Mouse (Mus musculus) right cerebral cortex, postnatal 10 days (tissue): ENCODE results near the gene Tsn.

Source experiments
- DNase-seq, 2 experiments: peaks; one replicate each; pipeline ENCODE4 v3.0.0; 2021; ENCODE audit warnings: low spot score in 2 of 2

The Tsn gene

DNA sequence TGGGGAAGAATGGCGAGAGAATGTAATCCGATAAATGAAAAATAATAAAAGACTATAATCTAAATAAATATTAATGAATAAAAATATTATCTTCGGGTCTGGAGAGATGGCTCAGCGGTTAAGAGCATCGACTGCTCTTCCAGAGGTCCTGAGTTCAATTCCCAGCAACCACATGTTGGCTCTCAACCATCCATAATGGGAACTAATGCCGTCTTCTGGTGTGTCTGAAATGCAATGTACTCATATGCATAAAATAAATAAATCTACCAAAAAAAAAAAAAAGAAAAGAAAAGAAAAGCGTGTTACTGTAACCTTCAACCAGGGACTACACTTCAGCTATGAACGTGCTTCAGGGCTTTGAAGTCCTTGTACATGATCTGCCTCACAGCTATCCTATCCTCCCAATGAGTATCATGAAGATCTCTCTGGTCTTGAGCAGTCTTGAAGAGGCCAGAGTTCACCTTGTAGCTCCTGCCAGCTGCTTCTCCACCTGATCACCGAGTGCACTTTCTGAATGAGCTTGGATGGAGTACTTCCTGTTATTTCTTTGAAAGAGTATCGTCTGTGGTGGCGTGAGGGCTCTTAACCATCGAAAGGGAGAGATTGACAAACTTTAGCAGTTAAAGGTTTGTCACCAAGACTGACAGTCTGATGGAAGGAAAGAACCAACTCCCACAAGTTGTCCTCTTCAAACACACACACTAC, at the start of gene Tsn:
Gene Tsn, minus strand, starts transcription at position 118 of the 705 bp plus-strand sequence.
- DNase-seq, result no peak

DNA sequence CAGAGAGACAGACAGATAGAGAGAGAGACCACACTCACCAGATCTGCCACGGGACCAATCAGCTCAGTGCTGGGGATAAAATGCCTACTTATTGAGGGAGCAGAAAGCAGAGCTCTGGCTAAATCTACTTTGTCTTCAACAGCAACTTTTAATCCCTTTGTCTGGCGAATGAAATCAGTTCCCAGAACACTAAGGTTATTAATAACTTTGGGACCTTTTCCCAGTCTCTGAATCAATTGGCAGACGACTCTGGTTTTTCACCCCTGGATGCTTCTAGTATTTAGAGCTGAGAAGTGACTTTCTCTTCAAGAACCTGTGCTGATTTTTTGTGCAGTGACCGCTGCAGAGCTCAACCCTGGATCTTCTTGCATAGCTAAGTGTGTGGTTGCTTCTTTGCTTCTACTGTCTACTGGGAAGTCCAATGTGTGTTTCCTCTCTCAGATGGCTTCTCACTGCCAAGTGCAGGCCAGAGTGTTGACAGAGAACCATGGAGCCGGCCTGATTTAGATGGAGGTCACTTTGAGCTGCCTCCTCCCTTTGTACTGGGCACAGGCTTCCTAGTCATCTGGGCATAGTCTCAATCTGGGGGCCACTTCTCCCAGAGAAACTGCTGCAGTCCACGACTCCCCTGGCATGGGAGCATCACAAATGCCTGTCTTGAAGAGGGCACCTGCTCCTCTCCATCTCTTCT, 47.7 kb upstream of the Tsn start:
- no peak for DNase-seq

DNA sequence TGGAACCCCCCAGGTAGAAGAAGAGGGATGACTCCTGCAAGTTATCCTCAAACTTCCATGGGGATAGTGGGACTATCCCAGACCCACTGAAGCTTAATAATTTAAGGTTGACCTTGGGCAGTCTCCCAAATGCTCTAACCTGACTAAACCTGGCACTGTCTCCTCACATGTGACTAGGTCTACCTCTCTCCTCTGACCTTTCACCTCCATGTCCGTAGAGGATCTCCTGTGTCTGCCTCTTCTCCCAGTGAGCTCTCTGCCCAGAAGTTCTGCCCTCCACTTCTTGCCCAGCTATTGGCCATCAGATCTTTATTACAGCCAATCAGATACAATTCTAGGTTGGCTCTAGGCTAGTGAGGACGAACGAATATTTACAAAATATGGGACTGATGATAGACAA, 38.4 kb upstream of the Tsn start:
- DNase-seq, result no peak

DNA sequence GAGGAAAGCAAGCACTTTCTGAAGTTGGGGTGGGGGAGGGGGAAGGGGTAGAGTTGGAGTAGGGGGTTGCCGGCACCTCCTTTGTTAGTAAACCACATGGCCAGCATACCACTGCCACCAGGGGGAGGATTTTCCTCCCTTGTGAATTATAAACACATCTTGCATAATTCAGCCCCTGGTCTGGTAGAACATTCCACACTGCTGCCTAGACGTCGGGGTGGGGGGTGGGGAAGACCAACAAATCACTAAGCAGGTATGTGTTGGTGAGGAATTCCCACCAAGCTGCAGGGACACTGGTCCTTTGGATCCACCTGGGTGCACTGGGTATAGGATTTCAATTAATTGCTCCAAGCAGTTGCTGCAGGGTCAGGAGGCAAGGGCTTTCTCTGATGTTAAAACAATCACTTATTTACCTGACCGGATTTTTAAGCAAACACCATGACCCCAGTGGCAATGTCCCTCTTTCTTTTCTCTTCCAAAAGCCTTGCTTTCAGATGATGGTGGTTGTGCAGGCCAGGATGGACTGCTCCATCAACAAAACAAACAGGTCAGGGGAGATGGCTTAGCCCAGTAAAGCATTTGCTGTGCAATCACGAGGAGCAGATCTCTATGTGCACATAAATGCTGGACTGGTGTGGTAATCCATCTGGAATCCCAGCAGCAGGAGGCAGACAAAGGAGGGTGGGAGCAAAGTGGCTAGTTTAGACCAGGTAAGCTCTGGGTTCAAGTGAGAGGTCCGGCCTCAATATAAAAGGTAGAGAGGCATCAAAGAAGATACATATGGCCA, 32.3 kb upstream of the Tsn start:
- no peak for DNase-seq

DNA sequence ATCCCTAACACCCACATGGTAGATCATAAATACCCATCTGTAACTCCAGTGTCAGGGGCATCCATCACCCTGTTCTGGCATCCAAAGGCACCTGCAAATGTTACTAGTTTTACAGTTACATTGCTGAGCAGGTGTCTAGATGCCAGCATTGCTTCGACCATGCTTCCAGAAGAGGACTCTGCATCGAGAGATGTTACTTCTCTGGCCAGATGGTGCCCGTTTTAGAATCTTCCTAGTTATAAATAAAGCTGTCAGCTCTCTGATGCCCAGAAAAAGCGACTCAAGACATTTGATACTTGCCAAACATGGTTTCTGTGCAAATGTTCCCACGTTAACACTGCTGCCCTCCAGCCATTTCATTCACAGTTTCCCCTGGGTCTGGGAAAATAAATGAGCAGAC, 26.4 kb upstream of the Tsn start:
- peak in 1 of 2 experiments; percentile 63 for DNase-seq

DNA sequence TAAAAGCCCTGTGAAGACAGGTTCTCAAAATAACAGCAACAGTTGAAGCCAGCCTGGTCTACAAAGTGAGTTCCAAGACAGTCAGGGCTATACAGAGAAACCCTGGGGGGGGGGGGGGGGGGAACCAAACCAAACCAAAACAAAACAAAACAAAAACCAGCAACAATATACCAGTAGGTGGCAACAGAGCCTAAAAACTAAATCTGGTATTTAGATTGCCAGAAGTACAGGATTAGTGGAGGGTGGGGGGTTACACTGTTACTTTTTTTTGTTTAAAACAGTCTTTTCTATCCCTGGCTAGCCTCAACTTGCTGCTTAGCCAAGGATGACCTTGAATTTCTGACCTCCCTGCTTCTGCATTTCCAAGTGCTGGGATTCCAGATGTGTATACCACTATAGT, 24.3 kb upstream of the Tsn start:
- no peak for DNase-seq

DNA sequence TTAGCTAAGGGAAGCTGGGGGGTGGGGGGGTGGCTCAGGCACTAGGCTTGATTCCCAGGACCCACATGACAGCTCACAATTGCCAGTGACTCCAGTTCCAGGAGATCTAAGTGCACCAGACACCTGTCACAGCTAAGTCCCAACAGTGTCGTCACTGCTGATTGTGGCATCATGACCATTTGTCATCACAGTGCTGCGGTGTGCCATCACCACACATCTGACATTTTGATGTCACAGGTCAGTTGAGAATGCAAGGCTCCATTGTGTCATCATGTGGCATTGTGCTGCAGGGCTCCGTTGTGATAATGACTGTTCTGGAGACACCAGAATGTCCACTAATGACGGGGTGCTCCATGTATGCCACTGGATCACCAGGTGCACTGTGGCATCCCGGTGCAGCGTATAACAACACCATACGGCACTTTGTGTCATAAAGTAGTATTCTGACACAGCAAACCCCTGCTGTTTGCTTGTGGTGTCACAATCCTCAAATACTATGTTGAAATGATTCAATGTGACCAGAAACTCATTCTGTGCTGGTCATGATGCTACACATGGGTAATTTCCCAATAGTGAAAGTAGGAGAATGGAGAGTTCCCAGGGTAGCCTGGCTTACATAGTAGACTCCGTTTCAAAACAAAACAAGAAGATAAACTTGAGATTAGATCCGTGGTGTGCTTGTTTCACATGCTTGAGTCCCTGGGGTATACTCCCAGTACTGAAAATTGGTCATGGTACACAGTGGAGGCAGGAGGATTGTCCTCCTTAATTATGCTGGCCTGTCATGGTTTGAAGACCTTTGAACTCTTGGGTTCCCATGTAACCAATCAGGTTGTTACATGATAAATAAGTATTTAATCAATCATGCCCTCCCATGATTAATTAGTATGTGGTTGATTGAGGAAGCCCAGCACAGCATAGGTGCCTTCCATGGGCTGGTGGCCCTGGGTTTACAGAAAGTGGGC, 23.5 kb upstream of the Tsn start:
- no peak for DNase-seq

DNA sequence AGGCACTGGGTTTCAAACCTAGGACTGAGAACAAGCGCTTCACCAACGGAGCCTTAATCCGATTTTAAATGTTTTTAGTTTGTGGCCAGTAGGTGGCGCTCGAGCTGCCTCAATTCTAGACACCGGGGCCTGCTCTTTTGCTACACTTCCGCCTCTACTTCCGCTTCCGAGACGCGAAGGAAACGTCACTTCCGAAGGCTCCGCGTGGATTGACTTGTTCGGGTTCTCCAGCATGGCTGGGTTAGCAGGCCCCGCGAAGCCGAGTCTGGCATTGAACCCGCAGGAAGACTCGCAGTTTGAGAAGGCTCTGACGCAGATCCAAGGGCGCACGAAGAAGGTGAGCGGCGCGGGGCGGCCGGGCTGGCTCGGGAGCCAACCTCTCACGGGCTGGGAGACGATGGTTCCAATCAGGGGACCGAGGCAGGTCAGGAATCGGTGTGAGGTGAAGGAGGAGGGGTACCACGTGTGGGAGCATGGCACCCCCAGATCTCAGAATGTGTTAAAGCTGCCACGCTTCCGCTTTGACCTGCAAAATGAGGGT, 10.2 kb upstream of the Tsn start, which contains the start of gene Nifk:
Gene Nifk, plus strand, starts transcription at position 179 of the 541 bp plus-strand sequence.
- peak; percentile 97 for DNase-seq

DNA sequence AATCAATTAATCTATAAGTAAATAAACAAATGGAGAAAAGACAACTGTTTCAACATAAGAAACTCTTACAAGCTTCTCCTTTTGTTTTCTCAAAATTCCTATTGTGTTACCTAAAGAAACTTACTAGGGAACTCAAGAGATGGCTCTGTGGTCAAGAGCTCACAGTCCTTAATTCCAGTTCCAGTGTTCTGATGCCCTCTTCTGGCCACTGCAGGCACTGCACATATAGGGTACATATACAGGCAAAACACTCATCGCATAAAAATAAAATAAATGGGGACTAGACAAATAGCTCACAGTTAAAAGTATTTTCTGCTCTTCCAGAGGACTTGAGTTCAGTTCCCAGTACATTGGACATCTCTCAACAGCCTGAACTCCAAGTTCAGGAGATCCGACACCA, 9.2 kb upstream of the Tsn start:
- peak in 1 of 2 experiments; percentile 41 for DNase-seq

DNA sequence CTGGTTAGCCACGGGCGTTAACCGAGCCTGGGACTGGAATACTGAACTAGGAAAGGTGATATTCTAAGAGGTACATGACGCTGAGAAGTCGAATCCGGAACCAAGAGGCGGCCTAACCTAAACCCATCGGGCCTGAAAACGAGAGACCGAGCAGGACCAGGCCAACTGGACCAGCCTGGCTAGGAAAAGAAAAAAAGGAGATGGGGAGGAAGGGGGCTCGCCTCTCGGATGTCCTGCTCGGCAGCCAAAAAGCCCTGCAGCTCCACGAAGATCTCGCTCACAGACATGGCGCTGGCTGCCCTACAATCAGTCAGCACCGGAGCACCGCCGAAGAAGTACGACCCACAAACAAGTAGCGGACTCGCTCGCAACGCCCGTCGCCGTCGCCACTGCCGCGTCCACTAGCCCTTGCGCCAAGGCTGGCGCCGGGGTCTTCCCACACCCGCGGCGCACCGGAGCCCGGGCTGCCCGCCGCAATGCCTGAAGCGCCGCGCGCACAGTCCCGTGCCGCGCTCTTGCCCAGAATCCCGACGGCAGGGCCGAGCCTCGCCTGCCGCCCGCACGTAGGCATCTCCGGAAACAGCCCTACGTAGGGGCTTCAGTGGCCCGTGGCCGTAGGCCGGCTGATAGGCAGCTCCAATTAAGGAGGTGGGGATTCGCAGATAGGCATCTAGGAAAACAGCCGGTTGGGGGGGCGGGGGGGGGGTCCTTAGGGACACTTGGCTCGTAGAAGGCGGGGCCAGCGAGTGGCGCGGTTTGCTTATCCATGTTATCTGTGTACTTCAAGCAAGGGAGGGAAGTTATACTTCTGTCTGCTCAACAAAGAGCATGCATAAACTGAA, 538 bp downstream of the Tsn start:
- peak; percentile 90 to 91 for DNase-seq

DNA sequence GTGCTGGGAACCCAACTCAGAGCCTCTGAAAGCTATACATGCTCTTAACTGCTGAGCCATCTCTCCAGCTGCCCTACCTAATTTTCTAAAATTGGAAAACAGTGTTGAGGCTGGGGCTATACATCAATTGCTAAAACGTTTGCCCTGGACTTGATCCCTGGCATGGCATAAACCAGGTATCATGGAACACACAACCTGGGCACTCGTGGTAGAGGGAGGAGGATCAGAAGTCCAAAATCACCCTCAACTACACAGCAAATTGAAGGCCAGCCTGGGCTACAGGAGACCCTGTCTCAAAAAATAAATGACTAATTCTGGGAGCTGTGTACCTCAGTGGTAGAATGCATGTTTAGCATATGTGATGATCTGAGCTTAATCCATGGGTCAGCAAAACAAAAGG, 13.8 kb downstream of the Tsn start:
- no peak for DNase-seq

DNA sequence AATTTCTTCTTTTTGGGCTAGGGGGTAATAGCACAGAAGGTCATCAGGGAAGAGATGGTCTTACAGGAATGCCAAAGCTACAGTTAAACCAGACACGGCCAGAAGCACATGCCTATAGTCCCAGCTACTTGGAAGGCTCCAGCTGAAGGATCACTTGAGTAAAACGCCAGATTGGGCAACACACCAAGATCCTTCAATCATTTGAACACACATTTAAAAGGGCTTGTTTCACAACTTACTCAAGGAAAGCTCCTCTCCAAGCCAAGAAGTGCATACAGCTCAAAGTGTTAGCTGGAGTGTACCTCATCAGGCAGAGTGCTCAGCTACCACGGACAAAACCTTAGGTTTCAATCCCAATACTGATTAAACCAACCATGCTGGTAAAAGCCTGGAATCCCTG, 14.9 kb downstream of the Tsn start:
- no peak for DNase-seq

DNA sequence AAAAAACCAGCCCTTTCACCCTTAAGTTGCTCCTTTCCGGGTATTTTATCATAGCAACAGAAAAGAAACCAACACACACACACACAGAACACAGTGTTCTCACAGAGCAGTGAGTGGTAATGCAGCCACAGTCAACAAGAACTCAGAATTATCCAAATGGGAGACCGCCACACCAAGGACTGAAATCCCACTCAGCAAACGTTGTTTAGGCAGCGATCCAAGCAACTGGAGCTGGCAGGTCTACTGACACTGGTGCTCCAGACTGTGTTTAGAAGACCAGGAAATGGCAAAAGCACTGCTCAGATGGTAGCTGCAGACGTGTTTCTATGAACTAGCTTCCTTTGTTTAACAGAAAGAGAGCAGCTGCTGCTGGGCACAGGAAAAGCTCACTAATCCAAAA, 16.7 kb downstream of the Tsn start:
- peak; percentile 41 to 48 for DNase-seq

DNA sequence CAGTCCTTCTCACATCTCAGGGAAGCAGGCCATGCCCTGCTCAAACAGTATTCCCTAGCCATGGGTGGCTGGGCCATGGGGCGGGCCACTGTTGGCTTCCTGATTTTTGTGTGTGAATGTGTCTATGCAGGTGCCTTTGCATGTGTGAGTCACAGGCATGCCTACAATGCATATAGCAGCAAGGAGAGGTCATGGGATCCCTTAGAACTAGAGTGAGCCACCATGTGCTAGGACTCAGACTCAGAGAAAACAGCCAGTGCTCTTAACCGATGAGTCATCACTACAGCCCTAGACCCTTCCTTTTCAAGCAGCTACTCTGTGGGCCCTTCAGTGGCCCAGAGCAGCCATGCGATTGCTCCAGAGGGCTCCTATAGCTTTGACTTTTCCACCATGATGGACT, 17.3 kb downstream of the Tsn start:
- DNase-seq, result no peak

DNA sequence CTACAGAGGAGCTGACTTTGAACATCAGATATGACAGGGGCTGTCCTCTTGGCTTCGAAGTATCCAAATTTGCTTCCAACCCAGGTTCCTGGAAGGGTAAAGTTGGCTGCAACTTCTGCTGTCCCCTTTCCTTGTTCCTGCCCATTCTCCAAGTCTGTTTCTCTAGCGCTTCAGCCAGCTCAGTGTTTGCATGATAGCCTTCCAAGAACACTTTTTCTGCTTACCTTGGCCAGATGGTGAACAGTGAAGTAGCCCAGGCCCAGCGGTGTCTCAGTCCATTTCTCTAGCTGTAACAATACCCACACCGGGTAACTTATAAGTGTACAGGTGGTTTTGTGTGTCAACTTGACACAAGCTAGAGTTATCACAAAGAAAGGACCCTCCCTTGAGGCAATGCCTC, 19.2 kb downstream of the Tsn start:
- DNase-seq, result no peak

DNA sequence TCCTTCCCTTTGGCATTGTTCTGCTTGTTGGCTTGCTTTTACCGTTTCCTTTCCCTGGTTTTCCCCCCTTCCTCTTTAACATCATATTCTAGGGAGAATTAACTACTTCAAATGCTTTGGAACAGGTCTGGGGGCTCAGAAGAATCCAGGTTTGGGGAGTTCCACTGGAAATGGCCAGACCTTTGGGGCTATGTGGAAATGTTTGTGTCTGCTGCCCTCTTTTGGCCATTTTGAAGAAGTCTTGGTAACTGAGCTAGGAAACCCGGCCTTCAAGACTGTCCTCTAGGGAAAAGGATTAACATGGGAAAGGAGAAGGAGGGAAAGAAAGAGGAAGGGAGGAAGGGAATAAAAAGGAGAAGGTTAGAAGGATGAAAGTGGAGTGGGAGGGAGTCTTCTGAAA, 36.4 kb downstream of the Tsn start:
- peak in 1 of 2 experiments; percentile 32 for DNase-seq

DNA sequence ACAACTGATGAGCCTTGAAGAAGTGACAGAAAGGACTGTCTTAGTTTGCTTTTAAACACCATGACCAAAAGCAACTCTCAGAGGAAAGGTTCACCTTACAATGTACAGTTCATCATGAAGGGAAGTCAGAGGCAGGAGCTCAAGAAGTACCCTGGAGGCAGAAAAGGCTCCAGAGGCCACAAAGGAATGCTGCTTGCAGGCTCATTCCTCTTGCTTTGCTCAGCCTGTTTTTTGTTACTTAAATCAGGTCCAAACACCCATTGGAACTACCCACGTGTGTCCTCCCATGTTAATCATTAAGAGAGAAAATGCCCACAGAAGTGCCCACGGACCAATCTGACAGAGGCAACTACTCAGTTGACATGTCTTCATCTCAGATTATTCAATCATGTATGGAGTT, 59.6 kb downstream of the Tsn start:
- DNase-seq, result no peak
